Mouse (Mus musculus): ENCODE results near the gene Gm45021.
"Not testable (repeated sequence)": the region's sequence is repeated elsewhere in the genome, so short reads cannot be mapped to it uniquely, and the experiment has no call there.

Gm45021 gene

GRCm38 (mm10) chr6:48613464-48613863 lies 24.1 kb downstream of the Gm45021 start:
- no peak for DNase-seq (ENCODE audit: low spot score)

DNA sequence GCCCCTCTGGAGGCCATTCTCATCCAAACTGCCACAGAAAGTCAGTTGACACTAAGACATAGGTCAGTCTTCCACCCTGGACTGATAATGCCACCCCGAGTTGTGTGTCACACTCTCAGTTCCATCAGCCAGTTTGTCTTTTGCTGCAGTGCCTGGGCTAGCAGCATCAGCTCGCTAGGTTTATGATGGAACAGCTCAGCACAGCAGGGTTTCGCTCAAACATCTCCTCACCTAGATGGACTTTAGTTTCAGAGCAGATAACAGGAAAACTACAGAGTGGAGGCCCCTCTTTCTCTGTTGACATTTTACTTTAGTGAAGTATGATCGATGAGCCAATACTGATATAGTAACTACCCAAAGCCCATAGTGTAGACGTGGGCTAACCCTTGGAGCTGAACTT lies 25.3 kb downstream of the Gm45021 start:
- DNase-seq (ENCODE audit: low spot score): no peak

GRCm38 (mm10) chr6:48620031-48620430 lies 30.6 kb downstream of the Gm45021 start:
- DNase-seq (ENCODE audit: low spot score): no peak

GRCm38 (mm10) chr6:48622186-48622843 lies 32.9 kb downstream of the Gm45021 start:
- not testable (repeated sequence) for DNase-seq (ENCODE audit: low spot score)

GRCm38 (mm10) chr6:48623460-48623859 lies 34.0 kb downstream of the Gm45021 start:
- no peak for DNase-seq (ENCODE audit: low spot score)

DNA sequence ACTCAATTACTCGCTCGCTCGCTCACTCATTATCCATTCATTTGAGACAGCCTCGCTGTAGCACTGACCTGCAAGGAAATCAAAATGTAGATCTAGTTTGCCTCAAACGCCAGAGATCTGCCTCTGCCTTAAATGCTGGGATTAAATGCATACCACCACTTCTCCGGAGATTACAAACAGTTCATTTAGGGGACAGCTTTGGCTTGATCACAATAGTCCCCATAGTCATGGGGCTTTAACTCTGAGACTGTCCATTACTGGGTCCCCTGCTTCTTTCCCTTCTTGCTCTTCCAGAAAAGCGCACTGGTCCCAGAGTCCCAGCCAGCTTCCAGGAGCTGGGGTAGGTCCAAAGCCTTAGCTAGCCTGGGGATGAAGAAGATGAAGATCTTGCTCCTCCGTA lies 37.1 kb downstream of the Gm45021 start, which contains the start of gene AI854703:
TSS of gene AI854703 (plus strand) at position 301 of the 400 bp plus-strand sequence.
- DNase-seq (ENCODE audit: low spot score): no peak

DNA sequence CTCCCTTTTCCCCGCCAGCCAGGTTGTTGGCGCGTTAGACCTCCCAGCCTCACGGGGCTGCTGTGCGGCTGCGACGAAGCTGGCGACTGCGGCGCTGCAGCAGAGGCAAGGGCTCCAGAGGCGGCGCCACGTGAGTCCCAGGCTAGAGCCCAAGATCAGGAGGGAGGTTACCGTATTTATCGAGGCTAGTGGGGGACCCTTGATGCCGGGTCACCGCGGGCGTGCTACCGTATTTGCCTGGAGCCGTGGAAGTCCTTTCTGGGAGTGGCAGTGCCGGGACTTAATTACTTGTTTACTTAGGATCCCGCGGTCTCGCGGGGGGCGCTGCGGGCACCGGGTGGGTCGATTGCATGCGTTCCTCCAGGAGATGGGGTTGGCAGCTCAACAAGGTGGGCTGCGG lies 37.6 kb downstream of the Gm45021 start:
- DNase-seq (ENCODE audit: low spot score): peak; percentile 32

DNA sequence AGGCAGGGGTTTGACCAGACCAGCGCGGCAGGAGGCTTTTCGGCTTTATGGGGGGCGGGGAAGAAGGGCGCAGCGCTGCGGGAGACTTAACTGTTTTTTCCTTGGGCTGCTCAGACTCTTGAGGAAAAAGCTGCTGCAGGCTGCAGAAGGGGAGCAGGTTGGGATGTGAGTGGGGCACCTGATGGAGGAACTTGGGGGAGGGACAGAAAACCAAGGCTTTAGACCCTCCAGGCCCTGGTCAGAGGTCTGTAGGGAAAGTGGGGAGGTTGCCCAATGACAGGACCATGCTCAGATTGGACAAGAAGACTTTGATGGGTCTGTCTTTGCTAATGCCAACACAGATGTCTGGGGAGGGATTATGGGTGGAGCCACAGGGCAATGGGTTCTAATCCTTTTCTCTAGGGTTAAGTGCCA lies 38.1 kb downstream of the Gm45021 start:
- DNase-seq (ENCODE audit: low spot score): no peak

DNA sequence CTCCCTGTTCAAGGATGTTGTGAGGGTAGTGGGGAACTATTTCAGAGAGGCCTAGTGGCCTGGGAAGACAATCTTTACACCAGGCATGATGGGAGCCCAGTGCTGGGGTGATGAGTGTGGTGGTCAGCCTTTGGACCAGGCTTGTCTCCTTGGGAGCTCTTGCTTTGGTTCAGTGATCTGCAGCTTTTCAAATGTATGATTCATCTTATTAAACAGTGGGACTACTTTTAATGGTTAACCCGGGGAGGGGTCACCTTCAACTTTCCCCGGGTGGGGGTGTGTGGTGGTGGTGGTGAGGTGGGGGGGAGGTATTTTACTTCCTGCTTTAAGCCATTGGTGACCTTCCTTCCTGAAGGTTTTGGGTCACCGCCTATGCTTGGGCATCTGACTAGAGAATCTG lies 39.0 kb downstream of the Gm45021 start:
- DNase-seq (ENCODE audit: low spot score): no peak

- no peak for DNase-seq (ENCODE audit: low spot score)
Observed at GRCm38 (mm10) chr6:48628808-48629660, 39.6 kb downstream of the Gm45021 start.

- DNase-seq (ENCODE audit: low spot score): no peak
Observed at GRCm38 (mm10) chr6:48629661-48630034, 40.2 kb downstream of the Gm45021 start.

- DNase-seq (ENCODE audit: low spot score): no peak
Observed at GRCm38 (mm10) chr6:48630831-48631230, 41.4 kb downstream of the Gm45021 start.

- DNase-seq (ENCODE audit: low spot score): no peak
Observed at GRCm38 (mm10) chr6:48635105-48635504, 45.7 kb downstream of the Gm45021 start.

DNA sequence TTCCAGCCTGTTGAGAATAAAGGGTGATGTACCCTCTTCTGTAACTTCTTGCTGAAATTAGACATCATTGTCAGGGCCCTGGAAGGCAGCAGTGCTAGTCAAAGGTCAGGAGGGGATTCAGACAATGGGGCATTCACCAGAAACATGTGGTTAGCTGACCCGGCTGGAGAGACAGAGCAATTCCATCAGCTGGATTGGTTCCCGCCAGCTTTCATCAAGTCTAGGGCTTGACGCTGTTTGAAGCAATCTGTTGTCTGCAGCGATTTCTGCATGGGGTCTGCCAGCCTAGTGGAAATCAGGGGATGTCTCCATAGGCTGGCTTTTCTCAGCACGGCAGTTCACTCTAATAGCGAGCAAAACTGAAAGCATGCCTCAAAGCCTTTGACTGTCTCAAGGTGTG lies 47.1 kb downstream of the Gm45021 start:
- DNase-seq (ENCODE audit: low spot score): no peak

DNA sequence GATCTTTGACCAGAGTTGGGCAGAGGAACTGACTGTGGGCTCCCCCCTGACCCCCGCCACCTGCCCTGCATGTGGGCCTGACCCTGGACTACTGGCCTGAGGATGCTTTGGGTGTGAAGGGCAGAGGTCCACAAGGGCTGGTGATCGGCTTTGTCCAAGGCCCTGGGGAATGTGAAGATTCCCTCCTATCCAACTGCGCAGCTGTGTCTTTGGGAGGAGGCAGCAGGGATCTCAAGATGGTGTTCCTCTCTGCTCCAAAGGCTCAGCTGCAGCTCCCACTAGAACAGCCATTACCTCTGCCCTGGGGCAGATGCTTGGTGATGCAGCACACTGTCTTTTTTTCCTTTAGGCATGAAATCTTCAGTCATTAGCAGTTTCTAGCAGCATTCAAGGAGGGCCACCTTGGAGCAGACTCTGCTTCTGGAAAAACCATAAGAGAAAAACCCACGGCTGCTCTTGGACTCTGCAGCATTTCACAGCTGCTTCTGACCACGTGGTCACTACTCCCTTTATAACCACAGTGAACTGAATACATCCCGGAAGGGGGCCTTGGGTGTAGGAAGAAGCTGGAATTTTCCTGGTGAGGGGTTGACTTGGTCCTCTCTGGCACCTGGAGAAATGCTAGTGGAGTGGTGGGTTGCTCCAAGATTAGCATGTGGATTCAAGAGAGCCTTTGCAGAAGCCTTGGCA lies 48.5 kb downstream of the Gm45021 start:
- no peak for DNase-seq (ENCODE audit: low spot score)

DNA sequence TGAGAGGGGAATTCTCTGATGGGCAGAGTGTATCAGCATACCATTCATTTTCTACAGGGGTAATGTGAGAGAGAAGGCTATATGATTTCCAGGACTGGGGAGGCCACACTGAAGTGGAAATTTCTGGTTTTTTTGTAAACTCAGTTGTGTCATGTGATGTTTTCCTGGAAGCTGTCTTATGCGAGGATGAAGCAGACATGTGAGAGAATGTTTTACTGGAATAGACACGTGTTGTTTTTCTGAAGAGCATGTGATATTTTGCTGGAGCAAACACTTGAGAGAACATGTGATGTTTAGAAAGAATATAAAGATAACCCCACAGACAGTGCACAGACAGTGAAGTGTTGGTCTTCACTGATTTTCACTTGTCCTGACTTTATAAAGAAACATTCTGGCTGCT lies 49.1 kb downstream of the Gm45021 start:
- no peak for DNase-seq (ENCODE audit: low spot score)

DNA sequence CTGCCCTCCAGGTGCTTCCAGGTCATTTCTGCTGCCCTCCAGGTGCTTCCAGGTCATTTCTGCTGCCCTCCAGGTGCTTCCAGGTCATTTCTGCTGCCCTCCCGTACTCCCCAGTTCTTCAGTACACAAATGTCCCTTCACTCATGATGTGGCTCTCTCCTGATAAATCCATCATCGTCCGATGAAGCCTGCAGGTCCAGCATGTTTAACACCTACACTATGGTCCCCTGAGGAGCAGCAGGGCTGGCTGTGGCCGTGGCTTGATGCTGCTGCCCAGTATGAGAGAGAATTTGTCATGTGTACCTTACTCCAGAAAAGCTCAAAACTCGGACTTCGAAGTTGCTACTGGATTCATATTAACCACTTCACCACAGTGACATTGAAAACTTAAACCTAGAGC lies 52.0 kb downstream of the Gm45021 start:
- DNase-seq (ENCODE audit: low spot score): no peak

DNA sequence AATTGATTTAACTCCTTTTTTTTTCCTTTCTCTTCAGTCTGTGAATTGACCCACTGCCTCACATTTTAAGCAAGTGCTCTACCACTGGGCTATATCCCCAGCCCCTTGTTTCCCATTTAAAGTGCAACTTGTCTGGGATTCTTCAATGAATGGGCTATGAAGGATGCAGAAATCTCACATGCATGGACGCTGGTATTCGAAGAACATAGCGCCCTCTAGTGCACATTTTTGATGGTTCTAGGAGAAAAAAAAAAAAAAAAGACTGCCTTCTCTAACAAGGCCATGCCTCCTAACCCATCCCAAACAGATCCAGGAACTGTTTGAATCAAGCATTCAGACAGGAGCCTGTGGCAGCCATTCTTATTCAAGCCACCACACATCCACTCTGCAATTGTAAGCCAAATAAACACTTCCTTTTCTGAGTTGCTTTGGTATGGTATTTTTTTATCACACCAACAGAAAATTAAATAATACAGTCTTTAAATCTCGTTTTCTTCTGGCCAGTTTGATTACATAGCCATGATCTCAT lies 53.4 kb downstream of the Gm45021 start:
- no peak for DNase-seq (ENCODE audit: low spot score)

DNA sequence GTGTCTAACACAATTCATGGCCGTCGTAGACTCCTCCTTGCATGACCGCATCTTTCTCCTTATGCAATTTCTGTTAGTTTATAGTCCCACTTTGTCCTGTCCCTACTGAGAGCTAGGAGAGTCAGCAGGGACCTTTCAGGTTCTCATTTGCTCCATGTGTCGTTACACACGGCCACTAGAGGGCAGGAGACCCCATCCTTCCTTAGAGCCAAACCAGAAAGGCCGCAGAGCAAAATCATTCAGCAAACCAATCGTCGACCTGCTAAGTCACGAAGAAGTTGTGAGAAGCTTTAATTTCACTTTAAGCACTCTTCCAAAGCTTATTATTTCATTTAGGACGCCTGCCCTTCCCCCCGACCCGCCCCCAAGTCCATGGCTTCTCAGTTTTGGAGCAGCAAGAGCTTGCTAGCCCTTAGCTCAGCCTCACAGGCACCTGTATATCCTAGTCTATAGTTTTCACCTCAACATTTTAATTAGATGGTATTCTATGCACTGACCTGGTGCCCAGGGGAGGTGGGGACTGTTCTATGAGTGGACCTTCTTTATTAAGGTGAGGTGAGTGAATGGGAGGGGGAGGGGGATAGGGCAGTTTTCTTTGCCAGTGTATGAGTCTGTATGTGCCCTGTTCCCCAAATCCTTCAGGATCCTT lies 56.4 kb downstream of the Gm45021 start:
- DNase-seq (ENCODE audit: low spot score): peak; percentile 64

DNA sequence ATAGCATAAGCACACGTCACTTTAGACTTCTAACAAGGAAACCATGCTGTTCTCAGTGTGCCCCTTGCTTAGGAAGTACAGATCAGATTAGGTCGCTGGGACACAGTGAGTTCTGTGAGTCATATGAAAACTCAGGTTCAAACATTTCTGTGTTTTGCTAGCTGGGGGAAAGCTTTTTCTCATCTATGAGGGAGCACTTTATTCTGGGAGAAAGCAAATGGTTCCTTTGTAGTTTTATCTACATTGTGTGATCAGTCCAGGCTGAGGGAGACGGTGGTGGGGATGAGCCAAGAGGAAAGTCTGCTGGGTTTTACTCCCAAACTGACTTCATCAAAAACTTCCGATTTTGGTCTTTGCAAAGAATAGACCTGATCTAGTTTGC lies 56.9 kb downstream of the Gm45021 start:
- DNase-seq (ENCODE audit: low spot score): no peak

GRCm38 (mm10) chr6:48646995-48647394 lies 57.6 kb downstream of the Gm45021 start, which contains the start of gene Gimap8:
Gene Gimap8, plus strand, starts transcription at chr6:48647234.
- DNase-seq (ENCODE audit: low spot score): peak; percentile 57

DNA sequence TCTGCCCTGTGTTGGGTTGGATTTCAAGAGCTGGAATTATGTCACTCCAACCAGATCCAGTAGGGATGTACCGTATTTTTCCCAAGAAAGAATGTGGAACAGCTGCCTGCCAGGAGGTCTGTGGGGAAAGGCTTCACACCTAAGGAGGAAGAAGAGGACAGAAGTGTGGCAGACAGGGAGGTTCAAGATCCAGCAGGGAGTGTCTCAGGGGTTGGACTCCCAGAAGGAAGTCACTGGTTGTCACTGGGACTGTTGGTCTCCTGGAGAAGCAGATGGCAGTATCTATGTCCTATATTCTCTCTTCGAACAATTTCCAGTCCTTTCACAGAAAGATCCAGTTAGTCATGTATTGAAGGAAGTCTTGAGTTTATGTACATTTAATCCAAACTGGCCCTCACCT lies 58.2 kb downstream of the Gm45021 start:
- no peak for DNase-seq (ENCODE audit: low spot score)

Data from yolk sac, embryonic 10.5 days (tissue).